Mouse (Mus musculus) CD4-positive helper T cell, adult 2 months (primary cell): Measurements from ENCODE around the gene Gm5485.

Experiments used
- DNase-seq: peaks from one replicate; pipeline ENCODE4 v3.0.0-alpha.2; 2012; ENCODE audit warnings: low read depth, missing footprints, low spot score

Gm5485 gene

GRCm38 (mm10) chr16:48372461-48372860 is 39.8 kb downstream of the Gm5485 start:
- DNase-seq, result no peak

DNA sequence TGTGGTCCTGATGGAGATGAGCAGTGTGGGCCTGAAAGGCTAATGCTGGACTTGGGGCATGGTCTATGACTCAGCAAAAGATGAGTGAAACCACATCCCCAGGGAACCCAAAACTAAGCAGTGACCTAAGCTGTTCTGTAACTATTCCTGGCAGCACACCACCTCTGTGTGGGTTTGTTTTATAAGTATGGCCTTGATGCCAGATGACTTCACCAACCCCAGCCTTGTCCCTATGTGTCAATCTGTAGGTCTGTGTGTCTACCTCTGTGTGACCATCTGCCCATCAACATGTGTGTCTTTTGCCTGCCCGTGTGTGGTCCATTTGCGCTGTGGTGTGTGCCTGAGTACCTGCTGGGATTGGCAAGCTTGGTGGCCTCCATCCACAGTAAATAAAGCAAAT is 44.1 kb downstream of the Gm5485 start:
- DNase-seq, result no peak

GRCm38 (mm10) chr16:48366801-48367200 is 45.4 kb downstream of the Gm5485 start:
- no peak for DNase-seq

- DNase-seq, result no peak
Observed at GRCm38 (mm10) chr16:48360887-48361286, 51.3 kb downstream of the Gm5485 start.

- no peak for DNase-seq
Observed at GRCm38 (mm10) chr16:48356417-48356816, 55.8 kb downstream of the Gm5485 start.

- no peak for DNase-seq
Observed at GRCm38 (mm10) chr16:48355716-48356115, 56.5 kb downstream of the Gm5485 start.
